Mouse (Mus musculus) gastrocnemius, adult 8-10 months (tissue): ENCODE data around the gene Noxred1. TPM values are rescaled to one million over a fixed set of nuclear protein-coding genes. Genes with fewer than 3 reads are reported as not detected.
"Not testable (repeated sequence)": the region's sequence is repeated elsewhere in the genome, so short reads cannot be mapped to it uniquely, and the experiment has no call there.

ENCODE experiments used
- DNase-seq, 2 experiments: peaks; one replicate each; pipeline ENCODE4 v3.0.0; 2022; ENCODE audit warnings: low spot score in 2 of 2
- total RNA-seq, 4 experiments: library from RNA; stranded (reverse); gene quantifications; 2 replicates each; pipeline ENCODE4 v1.2.4; 2022

The Noxred1 gene
- total RNA-seq: under 1 TPM; 0.29 to 0.56 (median 0.38) TPM

- no peak for DNase-seq
These were observed at the start of gene Noxred1 for GRCm38 (mm10) chr12:87238632-87239031. Gene Noxred1 (minus strand): TSS chr12:87238732.

- DNase-seq: no peak
These were observed 46.2 kb upstream of the Noxred1 start for GRCm38 (mm10) chr12:87284726-87285125.

- DNase-seq: no peak
These were observed 45.7 kb upstream of the Noxred1 start for GRCm38 (mm10) chr12:87284268-87284667.

GRCm38 (mm10) chr12:87283706-87284105 lies 45.2 kb upstream of the Noxred1 start:
- no peak for DNase-seq

- no peak for DNase-seq
These were observed 44.2 kb upstream of the Noxred1 start for GRCm38 (mm10) chr12:87282743-87283142.

GRCm38 (mm10) chr12:87281766-87282165 lies 43.2 kb upstream of the Noxred1 start:
- DNase-seq: no peak

- no peak for DNase-seq
These were observed 41.3 kb upstream of the Noxred1 start for GRCm38 (mm10) chr12:87279879-87280278.

GRCm38 (mm10) chr12:87279350-87279749 lies 40.8 kb upstream of the Noxred1 start:
- DNase-seq: no peak

GRCm38 (mm10) chr12:87278118-87278730 lies 39.7 kb upstream of the Noxred1 start:
- no peak for DNase-seq

GRCm38 (mm10) chr12:87277251-87277650 lies 38.7 kb upstream of the Noxred1 start:
- not testable (repeated sequence) for DNase-seq

- DNase-seq: no peak
These were observed 36.6 kb upstream of the Noxred1 start for GRCm38 (mm10) chr12:87274853-87275831.

- DNase-seq: no peak
These were observed 29.1 kb upstream of the Noxred1 start for GRCm38 (mm10) chr12:87267682-87268081.

- no peak for DNase-seq
These were observed 28.5 kb upstream of the Noxred1 start for GRCm38 (mm10) chr12:87266827-87267603.

- peak; percentile 87 for DNase-seq
These were observed 27.7 kb upstream of the Noxred1 start, which contains the start of the genes Vipas39 and Ahsa1 for GRCm38 (mm10) chr12:87266108-87266826. Gene Vipas39 (minus strand): TSS chr12:87266256. Gene Ahsa1 (plus strand): TSS chr12:87266479.

GRCm38 (mm10) chr12:87265444-87265843 lies 26.9 kb upstream of the Noxred1 start:
- DNase-seq: no peak

GRCm38 (mm10) chr12:87260562-87260961 lies 22.0 kb upstream of the Noxred1 start:
- DNase-seq: no peak

- DNase-seq: no peak
These were observed 18.1 kb upstream of the Noxred1 start for GRCm38 (mm10) chr12:87256629-87257028.

- no peak for DNase-seq
These were observed 15.3 kb upstream of the Noxred1 start for GRCm38 (mm10) chr12:87253878-87254277.

GRCm38 (mm10) chr12:87250161-87250560 lies 11.6 kb upstream of the Noxred1 start:
- DNase-seq: no peak

- no peak for DNase-seq
These were observed 1.5 kb downstream of the Noxred1 start for GRCm38 (mm10) chr12:87236882-87237483.
